25 mouse cellular contexts compared by ENCODE assay signal in genomic region chr10:102196850-102197249, GRCm38 (mm10).
"Had no signal": no experiment of that assay in that cellular context is flagged by ENCODE, and none has a peak within 500 bp of the region (broad histone marks: within the 10 kb centered on the region; RNA-seq: fewer than 3 reads in every experiment).

No protein-coding gene starts in this region.

- H3K27me3 ChIP-seq: heart, embryonic 12.5 days; hindbrain, embryonic 12.5 days; intestine, embryonic 15.5 days; limb, embryonic 13.5 days; limb, embryonic 15.5 days had no signal

- H3K9ac ChIP-seq: heart, embryonic 12.5 days; hindbrain, embryonic 12.5 days; hindbrain, embryonic 14.5 days; intestine, embryonic 15.5 days; limb, embryonic 13.5 days; limb, embryonic 15.5 days had no signal

- H3K4me3 ChIP-seq: gastrocnemius, adult 2 months; heart, embryonic 10.5 days; heart, embryonic 12.5 days; hindbrain, embryonic 10.5 days; hindbrain, embryonic 12.5 days; intestine, embryonic 15.5 days; layer of hippocampus, adult 2 months; limb, embryonic 13.5 days; limb, embryonic 15.5 days had no signal

- ATAC-seq: hindbrain, embryonic 16.5 days; inflammation-experienced regulatory T-cells, adult 6 months; intestine, embryonic 15.5 days; intestine, postnatal 0 days had no signal

- H3K36me3 ChIP-seq: heart, embryonic 10.5 days; heart, embryonic 12.5 days; hindbrain, embryonic 10.5 days; hindbrain, embryonic 12.5 days; intestine, embryonic 15.5 days; limb, embryonic 13.5 days; limb, embryonic 15.5 days had no signal

- DNase-seq: gastrocnemius, adult 2 months; gastrocnemius, postnatal 10 days; gastrocnemius, postnatal 25 days; heart, adult 18-20 months; heart, postnatal 10 days; heart, postnatal 4 days; kidney, adult 18-20 months; kidney, adult 8-10 months; kidney, postnatal 10 days; kidney, postnatal 25 days; kidney, postnatal 4 days; layer of hippocampus, postnatal 36 days; left cerebral cortex, postnatal 4 days had no signal

- H3K9me3 ChIP-seq: heart, embryonic 10.5 days; heart, embryonic 12.5 days; hindbrain, embryonic 10.5 days; hindbrain, embryonic 12.5 days; intestine, embryonic 15.5 days; limb, embryonic 13.5 days; limb, embryonic 15.5 days had no signal

- H3K27ac ChIP-seq: gastrocnemius, adult 2 months; heart, embryonic 10.5 days; hindbrain, embryonic 10.5 days; hindbrain, embryonic 12.5 days; hindbrain, embryonic 14.5 days; intestine, embryonic 15.5 days; layer of hippocampus, adult 2 months; limb, embryonic 13.5 days; limb, embryonic 15.5 days had no signal

- H3K4me1 ChIP-seq: heart, embryonic 10.5 days; heart, embryonic 12.5 days; hindbrain, embryonic 10.5 days; hindbrain, embryonic 12.5 days; intestine, embryonic 15.5 days; limb, embryonic 13.5 days; limb, embryonic 15.5 days had no signal

- H3K4me2 ChIP-seq: heart, embryonic 12.5 days; hindbrain, embryonic 12.5 days; hindbrain, embryonic 14.5 days; intestine, embryonic 15.5 days; limb, embryonic 13.5 days; limb, embryonic 15.5 days had no signal
